Mouse (Mus musculus) cerebellum, postnatal 36 days (tissue): ENCODE data around the gene Nus1.
A peak's percentile ranks its signal among the peaks of the same experiment; 100 is the strongest.

Experiments used
- DNase-seq, 2 experiments: peaks; one replicate each; pipeline ENCODE4 v3.0.0; 2021 to 2022; ENCODE audit warnings: mixed read lengths in 2 of 2

Gene Nus1

DNA sequence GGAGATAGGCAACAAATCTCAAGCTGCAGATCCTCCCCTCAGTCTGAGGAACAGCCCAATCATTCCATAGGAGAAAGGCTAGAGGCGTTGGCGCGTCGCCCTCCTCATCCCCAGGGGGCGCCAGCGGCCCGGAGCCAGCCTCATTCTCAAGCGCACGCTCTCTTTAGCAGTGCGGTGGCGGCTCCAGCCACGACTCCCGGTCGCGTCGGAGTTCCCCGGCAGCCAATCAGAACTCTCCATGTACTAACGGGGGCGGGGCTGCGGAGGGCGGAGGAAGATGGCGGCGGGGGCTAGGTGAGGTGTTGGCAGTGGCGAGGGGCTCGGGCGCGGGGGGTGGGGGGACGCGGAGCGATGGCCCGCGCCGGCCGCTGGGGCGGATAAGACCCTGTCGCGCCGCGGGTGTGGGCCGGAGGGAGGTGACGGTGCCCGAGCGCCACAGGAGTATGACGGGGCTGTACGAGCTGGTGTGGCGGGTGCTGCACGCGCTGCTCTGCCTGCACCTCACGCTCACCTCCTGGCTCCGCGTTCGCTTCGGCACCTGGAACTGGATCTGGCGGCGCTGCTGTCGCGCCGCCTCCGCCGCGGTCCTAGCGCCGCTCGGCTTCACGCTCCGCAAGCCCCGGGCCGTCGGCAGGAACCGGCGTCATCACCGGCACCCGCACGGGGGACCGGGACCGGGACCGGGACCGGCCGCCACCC is at the start of gene Nus1:
Gene Nus1 (plus strand): TSS at position 249 of the 699 bp plus-strand sequence.
- peak; percentile 98 to 99 for DNase-seq

DNA sequence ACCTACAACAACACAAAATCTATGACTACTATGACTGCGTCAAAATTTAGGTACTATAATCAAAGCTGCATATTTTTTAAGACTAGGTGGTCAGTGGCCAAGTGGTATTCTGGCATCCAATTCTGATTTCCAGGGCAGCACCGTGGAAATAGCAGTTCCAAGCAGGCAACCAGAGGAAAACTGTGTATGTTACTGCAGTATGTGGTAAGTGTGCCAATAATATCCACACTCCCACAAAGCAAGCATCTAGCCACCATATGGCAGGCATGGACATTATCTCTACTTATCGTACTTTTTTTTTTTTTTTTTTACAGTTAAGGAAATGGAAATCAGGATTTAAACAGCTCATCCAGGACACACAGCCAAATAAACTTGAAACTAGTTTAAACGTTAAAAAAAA is 49.0 kb upstream of the Nus1 start:
- DNase-seq, result peak in 1 of 2 experiments; percentile 29

DNA sequence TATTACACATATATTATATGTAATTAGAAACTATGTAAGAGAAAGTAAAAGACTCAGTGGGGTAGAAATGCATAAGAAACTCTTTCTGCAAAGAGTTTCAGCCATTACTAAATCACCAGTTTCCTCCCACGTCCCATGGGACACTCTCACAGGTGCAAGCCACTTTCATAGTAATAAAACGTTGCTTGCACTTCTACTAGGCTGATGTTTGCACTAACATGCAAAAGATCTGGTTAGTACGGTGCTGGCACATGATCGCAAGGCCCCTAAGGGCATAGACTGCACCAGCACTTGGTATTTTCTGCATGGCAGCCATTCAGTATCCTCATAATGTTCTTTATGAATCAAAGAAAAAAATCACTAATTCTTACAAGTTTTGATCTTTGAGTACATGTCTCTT is 43.5 kb upstream of the Nus1 start:
- DNase-seq, result no peak

DNA sequence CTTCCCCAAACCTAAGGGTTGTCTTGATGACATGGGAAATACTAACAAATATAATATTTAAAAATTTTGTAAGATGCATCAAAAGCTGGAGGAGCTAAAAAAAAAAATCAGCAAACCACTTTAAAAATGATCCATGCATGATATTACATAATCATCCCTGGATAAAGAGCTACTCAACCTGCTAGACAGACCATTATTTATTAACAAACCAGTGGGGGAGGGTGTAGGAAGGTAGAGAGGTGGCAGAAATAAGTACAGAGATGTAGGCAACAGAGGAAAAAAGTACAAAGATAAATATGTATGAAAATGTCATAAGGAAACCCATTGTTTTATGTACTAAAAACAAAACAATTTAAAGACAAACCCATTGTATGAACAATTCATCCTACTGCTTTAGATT is 42.7 kb upstream of the Nus1 start:
- DNase-seq, result no peak

DNA sequence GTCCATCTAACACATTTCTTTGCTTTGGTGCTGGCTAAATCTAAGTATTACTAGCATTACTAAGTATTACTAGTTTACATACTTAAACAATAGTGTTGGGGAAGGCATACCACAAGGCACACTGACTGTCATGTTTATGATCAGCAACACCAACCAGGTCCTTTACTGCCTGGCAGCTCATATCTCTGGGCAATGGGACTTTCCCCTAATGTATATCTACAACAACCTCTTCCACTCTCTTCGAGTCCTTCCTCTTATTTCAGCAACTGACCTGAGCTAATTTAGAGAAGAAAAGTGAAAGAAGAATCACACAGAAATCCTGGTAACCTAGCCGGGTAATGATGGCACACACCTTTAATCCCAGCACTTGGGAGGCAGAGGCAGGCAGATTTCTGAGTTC is 40.9 kb upstream of the Nus1 start:
- DNase-seq, result no peak

DNA sequence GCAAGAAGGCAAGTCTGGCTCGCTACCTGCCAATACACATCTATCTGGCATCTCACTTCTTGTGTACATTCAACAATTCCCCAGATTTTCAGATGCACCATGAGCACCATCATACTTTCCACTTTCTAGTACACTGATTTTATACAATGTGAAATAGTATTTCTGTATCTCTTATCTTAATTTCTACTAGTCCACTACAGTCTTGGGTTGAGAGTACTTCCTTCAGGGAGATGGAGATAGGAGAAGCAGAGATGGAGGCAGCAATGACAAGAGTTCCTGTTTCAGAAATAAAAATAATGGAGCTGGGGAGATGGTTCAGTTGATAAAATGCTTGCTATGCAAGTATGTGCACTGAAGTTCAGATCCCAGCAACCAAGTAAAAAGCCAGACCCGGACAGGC is 39.5 kb upstream of the Nus1 start:
- no peak for DNase-seq

DNA sequence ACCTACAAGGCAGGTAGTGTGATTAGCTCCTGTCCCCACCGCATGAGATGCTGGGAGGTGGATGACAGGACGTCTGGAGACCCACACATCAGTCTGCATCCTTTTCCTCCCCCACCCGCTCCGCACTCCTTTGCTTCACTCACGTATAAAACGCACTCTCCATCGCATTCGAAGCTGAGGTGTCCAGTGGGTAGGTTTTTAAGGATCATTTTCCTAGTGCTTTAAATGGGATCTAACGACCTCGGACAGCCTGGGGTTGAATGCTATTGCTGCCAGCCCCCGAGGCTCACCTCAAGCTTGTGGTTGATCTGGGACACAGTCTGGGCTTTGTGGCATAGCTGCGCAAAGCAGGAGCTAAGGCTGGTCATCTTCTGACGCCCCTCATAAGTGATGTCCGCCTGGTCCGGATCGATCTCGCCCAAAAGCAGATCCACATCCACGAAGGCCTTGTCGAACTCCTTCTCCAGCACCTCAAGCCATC is 36.0 kb upstream of the Nus1 start:
- peak in 1 of 2 experiments; percentile 29 for DNase-seq

DNA sequence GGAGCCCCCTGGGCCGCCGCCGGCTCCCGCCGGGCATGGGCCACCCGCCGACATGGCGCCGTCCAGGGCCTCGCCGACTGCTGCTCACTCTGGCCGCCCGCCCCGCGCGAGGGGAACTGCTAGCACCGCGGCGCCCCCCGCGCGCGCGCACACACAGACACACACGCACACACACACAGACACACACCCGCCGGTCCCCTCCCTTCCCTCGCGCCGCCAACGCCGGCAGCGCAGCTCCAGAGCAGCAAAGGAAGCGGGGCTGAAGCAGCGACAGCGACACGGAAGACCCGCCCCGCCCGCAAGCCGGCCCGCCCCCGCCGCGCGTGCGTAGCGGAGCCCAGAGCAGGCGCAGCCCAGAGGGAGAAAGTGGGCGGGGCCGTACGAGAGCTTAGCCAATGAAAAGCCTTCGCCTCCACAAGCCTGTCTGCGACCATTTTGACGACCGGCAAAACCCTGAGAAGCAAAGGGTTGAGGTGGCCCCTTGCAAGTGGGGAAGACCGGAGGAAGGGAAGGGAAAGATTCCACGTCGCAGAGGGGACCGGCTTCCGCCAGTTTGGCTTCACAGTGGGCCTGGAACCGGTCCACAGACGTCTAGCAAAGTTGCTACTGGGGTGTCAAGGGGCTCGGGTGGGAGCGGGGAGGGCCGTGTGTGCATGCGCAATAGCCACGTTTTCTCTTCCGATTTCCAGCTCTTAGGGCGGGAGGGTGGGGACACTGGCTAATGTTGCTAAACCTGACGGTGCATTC is 35.3 kb upstream of the Nus1 start, which contains the start of gene Gopc:
Gene Gopc (minus strand): TSS at position 280 of the 747 bp plus-strand sequence.
- DNase-seq, result peak; percentile 97 to 98

DNA sequence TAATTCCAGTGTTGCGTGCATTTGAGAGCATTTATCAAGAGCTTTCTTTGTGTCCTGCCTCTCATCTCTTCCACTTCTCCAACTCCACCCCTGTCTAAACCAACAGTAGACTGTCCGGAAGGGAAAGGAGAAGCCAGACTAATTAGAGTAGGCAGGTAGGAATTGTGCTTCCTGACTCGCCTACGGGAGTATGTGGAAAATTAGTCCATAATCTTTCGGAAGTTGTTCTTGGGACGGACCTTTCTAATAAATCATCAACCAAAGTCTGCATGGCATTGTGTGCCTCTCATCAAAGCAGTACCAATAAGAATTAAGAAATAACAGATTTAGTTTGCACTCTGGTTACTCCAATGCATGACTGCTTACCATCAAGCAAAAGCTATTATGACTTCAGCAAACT is 34.3 kb upstream of the Nus1 start:
- no peak for DNase-seq

DNA sequence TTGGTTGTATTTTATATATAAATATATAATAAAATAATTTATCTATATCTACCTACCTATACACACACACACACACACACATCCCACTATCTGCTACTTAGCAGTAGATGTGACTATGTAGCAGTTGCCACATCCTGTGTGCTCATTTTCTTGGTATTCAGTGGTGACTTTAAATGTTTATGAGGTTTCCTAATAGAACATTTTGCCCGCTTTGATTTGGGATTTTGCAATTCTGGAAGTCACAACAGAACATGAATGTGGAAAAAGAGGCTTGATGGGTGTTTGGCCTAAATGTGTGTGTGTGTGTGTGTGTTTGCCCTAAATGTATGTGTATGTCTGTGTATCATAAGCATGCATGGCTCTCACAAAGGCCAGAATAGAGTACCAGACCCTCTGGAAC is 33.8 kb upstream of the Nus1 start:
- DNase-seq, result no peak

DNA sequence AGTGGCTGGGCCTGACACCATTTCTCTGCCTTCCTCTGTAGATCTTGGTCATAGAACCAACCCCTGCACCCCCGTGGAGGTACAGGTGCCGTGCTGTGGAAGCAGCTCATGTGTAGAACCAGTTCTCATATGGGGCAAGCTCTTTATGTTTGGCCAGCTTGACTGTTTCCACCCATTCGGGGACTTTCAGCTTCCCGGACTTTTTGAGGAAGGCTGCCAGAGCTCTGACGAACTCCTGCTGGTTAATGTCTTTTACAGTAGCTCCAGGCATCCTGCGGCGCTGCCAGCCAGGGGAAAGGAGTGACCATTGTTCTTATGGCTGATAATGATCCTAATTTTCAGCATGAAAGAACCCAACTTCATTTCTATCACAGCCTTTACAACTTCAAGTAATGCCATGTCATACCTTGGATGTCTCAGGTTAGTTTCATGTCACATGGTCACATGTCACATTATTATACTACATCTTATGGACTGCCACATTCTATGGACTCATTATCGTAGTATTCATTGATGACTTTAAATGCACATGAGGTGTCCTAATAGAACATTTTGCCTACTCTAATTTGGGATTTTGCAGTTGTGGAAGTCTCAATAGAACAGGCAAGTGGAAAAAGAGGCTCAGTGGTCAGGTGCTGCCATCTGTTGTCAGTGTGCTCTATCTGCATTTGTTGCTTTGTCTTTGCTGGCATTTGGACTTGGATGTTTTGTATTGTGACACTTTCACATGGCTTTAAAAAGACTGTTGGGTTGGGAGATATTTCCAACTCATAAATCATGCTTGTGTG is 32.3 kb upstream of the Nus1 start:
- DNase-seq, result peak; percentile 58 to 70

DNA sequence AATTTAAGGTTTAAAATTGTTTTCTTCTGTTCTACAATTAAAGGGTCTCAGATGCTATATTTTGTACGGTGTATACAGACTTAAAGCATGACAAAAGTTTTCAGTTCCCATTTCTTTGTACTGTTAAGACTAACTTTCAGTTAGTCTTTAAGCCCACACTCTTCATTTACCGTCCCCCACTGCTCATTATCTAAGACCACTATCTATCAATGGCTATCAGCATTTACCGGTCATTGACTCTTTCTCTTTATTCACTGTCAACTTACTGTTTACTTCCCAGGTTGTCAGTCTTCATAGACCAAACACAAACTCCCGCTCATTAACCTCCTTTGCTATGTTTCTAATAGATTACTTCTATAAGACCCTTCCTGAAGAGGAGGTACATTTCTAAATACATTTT is 30.2 kb upstream of the Nus1 start:
- DNase-seq, result no peak

DNA sequence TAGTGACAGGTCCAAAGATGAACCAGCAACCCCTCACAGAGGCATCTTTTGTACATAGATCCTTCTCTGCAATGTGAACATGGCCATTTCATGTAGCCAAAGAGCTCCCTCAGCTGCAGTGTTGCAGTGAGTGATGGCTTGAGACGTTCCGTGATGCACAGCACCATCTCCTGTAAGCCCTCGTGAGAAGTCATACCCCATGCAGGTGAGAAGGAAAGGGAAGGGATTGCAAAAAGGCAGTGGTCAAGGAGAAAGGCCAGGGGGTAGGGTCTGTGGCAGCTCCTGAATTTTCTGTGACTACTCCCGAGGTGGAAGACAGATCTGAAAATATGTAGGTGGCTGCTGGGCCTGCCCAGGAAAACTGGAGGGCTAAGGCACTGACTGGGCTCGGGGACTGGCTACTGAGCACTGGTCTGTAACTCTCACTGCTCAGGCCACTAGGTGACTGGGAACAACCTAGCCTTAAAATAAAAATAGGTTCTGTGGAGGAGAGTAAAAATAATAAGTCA is 28.4 kb upstream of the Nus1 start, which contains the start of gene Nepn:
Gene Nepn (plus strand): TSS at position 51 of the 509 bp plus-strand sequence.
- no peak for DNase-seq

DNA sequence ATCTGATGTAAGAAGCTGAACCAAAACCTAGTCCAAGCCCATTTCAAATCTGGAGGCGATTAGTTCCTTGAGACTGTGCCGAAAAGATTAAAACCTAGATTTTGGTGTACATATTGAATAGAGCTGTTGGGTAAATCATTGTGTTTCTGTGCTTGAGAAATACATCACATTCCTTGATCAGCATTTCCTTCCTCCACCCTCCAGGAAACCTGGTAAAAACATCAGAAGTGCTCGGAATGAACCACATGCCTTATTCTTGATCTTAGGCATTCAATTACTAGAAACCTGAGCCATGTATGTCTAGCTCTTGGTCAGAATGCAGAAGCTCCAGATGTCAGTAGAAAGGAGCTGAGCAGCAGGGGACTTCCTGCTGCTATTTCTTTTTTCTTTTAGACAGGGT is 27.9 kb upstream of the Nus1 start:
- DNase-seq, result no peak

DNA sequence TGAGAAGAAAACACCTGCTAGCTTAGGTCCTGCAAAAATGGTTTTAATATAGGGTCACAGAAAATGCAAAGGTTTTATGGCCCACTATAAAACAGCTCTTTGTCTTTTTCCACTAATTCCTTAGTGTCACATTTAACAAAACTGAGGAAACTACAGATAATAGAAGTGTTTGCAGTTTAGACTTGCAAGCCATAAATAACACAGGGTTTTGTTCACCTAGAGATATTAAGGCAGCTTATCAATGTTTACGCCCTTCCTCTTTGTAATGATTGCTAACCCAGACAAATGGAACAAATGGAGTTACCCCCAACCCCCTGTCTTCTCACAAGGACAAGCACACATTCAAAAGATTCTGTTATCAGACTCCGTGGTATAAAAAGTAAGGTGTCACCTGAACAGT is 26.1 kb upstream of the Nus1 start:
- no peak for DNase-seq

DNA sequence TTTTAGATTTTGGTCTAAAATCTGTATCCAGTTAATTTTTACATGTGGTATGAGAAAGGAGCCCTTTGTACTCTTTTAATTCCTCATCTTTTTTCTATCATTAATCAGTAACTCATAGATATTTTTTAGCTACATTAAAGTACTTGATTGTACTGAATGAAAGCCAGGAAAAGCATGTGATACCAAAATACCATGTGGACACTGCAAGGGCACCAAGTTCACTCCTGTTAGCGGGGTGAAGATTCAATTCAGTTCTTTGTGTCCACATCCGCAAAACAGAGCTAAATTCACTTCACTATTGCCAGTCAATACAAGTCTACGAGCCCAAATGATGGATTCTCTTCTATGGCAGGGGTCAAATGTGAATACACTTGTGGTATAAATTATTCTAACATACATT is 20.7 kb upstream of the Nus1 start:
- no peak for DNase-seq

DNA sequence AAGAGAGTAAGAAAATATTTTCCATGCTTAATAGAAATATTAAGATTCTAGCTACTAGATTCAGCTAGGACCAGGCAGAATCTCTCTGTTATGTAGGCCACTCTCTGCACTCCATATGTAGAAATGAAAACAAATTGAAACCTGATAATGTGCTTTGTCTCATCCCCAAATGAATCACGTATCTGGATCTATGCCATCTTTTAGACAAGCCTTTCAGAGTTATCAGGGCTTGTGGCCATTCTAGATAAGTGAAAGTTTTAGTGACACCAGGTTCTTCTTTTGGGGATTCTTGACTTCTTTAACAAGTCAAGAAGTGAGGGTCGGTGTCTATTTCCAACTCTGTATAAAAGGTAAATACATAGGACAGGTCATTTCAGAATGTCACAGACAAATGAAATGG is 18.6 kb upstream of the Nus1 start:
- no peak for DNase-seq

DNA sequence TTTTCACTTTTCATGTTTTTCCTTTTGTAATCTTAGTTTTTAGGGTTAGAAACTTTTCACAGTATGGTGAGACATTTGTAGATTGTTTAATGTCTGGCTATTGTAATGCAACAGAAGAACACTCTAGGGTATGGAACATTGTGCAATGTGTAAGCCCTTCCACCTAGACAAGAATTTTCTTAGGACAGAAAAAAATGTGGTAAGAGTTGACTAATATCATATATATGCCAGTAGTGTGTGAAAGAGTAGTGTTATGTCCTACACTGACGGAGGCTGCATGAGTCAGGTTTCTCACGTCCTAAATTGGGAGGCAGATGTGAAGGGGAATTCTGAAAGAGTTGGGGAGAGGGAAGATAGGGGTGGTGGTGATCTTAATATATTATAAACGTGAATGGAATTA is 17.6 kb upstream of the Nus1 start:
- DNase-seq, result no peak

DNA sequence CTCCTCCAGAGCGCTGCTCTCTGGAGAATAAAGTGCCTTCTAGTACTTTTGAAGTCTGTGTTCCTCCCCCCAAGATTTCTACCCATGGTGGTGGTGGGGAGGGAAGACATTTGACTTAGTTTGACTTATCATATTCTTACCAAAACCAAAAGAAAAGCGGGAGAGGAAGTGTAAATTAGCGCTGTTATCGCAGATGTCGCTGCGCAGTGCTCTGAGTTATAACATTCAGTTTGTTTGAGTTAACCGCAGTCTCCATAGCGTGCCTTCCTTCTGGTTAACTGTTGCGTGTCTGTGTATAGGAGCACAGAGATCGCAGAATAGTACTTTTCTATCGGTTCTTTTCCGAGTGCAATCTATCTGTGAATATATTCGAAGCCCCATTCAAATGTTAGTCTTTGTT is 12.2 kb upstream of the Nus1 start:
- no peak for DNase-seq

DNA sequence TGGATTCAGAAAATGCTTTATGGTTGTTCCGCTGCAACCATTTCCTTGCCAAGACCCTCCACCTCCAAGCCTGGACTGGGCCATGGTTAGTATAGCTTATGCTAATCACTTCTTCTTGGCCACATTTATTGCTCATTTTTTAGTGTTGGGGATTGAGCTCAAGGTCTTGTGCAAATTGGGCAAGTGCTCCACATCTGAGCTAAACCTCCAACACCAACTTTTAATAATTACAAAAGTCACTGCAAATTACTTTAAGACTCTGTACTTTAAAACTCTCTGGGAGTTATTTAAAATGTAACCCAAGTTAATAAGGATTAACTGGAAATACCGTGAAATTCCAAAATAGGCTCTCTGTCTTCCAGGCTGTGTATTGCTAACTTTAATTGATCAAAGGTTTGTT is 9.8 kb upstream of the Nus1 start:
- DNase-seq, result no peak

DNA sequence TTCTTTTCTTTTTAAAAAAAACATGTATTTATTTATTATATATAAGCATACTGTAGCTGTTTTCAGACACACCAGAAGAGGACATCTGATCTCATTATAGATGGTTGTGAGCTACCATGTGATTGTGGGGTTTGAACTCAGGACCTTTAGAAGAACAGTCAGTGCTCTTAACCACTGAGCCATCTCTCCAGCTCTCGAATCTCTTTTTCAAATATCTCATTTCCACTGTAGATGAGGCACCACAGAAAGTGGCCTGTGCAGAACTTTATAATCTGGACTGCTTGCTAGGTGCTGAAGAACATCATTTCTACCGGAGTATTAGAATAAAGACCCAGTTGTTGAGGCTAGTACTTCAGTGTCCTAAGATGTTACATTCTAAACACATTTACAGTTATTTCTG is 2.3 kb upstream of the Nus1 start:
- DNase-seq, result no peak

DNA sequence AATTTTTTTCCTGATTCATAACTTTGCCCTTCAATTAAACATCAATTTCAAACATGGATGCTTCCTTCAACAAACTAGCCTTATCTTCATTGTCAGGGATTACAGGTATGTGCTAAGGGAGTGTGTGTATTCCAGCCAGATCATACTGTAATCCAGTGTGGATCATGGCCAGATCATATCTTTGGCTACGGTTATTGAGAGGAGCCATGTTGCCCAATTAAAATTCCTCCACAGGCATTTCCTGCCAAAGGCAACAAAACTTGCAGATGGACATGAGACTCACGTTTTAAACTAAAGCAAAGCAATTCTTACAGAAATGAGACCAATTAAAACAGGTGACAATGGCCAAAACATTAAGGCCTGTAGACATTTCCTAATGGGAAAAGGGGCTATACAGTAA is 889 bp upstream of the Nus1 start:
- DNase-seq, result no peak
